Mouse (Mus musculus): Measurements from ENCODE around the gene Gm32742.

DNA sequence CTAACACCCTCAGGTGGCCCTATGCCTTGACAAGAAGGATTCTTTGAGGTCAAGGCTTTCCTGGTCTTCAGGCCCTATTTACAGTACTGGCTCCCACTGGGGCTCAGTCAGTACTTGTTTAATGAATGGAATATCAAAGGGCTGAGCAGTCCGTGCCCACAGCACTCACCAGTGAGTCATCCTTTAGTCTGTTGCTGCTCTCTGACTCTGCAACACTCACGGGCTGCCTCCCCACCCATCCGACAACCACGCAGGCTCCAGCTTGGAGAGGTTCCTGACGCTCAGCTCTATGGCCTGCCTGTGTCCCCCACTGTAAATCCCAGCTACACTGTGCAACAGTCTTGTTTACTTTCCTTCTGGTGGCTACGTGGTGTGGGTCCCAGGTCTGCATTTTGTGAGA, 5.0 kb upstream of the Gm32742 start:
- no peak for TF ChIP-seq CTCF (IDR thresholded peaks at IDR 0.05; ENCODE audit: insufficient read depth, low read depth, low read length)
- no peak for TF ChIP-seq POLR2A (IDR thresholded peaks at IDR 0.05; ENCODE audit: insufficient read depth, low read depth, low read length)
